Mouse (Mus musculus): ENCODE measurements around the gene Capn8. TPM values are rescaled to one million over a fixed set of nuclear protein-coding genes. Genes with fewer than 3 reads are reported as not detected.

The Capn8 gene
- polyA plus RNA-seq, 1 experiment from 2014 or later = 4.2 TPM

DNA sequence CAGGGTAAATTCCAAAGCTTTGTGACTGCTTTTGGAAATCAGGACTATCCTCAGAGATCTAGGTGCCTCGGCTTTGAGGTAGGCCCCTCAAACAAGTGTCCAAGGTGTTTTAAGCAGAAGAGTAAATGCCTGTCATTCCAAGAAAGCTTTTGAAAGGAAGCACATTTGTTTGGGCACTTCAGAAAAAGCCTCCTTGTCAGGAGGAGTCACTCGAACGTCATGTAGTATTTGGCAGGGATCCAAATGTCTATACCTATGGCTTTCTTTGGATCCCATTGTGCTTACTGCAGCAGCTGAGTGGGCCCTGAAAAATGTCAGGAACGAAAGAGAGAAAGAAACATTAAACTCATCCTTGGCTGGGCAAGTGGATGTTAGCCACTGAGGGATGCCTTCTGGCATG, 27.6 kb downstream of the Capn8 start:
- Histone ChIP-seq H3K27ac (ENCODE audit: low read length) (no peak overlapping the region), H3K4me3 (ENCODE audit: low read length) (no peak overlapping the region), H3K9ac (ENCODE audit: low read depth, low read length) (no peak overlapping the region), H3K9me3 (ENCODE audit: control insufficient read depth, low read length) (no peaks in the 10 kb centered on the region), H3K4me2 (ENCODE audit: low read depth, low read length) (no peak overlapping the region), H3K4me1 (ENCODE audit: control insufficient read depth, insufficient read depth, low read length) (no peaks in the 10 kb centered on the region; the same call in 1 of the 2 replicates), H3K36me3 (ENCODE audit: control insufficient read depth, insufficient read depth, low read length) (no peaks in the 10 kb centered on the region), H3K27me3 (replicated peaks; ENCODE audit: control insufficient read depth, insufficient read depth, low read length) (no peaks in the 10 kb centered on the region)
- no peak for ATAC-seq
- WGBS = 33% methylated on average over 4 of the region's 4 CpGs

DNA sequence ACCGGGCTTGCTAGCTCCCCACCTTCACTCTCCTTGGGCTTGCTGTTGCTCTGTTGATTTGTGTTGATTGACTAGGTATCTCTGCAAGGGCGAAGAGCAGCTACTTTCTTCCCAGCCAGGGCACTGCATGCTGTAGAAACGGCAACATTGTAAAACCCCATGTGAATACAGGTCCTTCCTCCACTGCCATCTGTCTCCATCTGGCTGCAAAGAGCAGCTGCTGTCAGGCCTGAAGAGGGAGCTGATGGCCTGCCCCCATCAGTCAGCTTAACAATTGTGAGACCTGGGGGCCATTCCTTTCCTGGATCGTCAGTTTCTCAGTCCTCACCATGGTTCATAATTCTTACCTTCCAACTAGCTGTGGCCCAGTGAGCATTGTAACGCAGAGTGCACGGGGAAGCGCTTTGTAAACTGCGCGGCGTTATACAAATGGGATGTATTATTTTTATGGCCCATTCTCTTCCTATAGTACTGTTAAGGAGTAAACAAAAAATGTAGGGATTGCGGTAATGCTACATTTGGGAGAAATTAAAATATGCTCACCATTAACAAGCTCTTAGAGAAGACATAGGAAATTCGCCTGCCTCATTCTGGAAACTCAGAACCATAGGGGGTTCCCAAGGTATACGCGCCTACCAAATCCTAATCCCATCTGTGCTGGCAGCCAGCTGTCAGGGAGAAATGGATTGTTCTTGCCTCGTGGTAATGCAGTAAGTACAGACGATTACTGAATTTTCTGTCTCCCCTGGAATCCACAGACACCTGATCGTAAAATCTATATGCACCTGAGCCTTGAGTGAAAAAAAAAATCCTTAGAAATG, 40.7 kb downstream of the Capn8 start:
- H3K9ac ChIP-seq (ENCODE audit: low read depth, low read length) = no peak overlapping the region
- H3K9me3 ChIP-seq (ENCODE audit: control insufficient read depth, low read length) = no peaks in the 10 kb centered on the region
- no peaks in the 10 kb centered on the region for H3K27me3 ChIP-seq (replicated peaks; ENCODE audit: control insufficient read depth, insufficient read depth, low read length)
- H3K4me1 ChIP-seq (ENCODE audit: control insufficient read depth, insufficient read depth, low read length) = no peaks in the 10 kb centered on the region
- no peak for ATAC-seq
- H3K4me3 ChIP-seq (ENCODE audit: low read length) = no peak overlapping the region
- no peak overlapping the region for H3K4me2 ChIP-seq (ENCODE audit: low read depth, low read length)
- no peak overlapping the region for H3K27ac ChIP-seq (ENCODE audit: low read length)
- no peaks in the 10 kb centered on the region for H3K36me3 ChIP-seq (ENCODE audit: control insufficient read depth, insufficient read depth, low read length)
- WGBS = 72% methylated on average over 17 of the region's 17 CpGs

DNA sequence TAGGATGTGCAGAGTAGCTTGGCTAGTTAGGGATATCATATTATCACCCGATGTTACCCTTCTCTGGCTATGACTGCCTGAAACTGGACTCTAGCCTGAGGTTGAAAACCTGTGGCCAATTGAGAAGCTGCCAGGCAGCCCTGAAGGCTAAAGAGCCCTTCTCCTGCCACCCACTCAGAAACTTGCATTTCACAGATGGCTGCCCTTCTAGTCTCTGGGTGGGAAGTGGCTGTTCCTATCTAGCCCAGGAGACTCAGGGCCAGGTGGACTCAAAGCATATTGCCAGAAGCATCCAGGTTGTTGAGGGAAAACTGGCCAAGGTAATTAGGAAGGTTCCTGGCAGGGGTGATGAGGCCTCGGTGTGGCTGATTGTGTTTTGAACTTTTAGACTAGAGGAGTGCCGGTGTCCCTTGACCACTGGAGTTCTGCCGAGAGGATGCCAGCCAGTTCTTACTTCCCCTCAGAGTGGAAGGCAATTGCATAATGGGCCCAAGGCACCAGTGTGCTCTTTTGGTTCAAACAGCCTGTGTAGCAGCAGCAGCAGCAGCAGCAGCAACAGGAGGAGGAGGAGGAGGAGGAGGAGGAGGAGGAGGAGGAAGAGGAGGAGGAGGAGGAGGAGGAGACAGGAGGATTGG, 45.0 kb downstream of the Capn8 start:
- no peak overlapping the region for H3K4me3 ChIP-seq (ENCODE audit: low read length)
- H3K4me2 ChIP-seq (ENCODE audit: low read depth, low read length) = no peak overlapping the region
- no peak overlapping the region for H3K9ac ChIP-seq (ENCODE audit: low read depth, low read length)
- no peak overlapping the region for H3K27ac ChIP-seq (ENCODE audit: low read length)
- no peaks in the 10 kb centered on the region for H3K4me1 ChIP-seq (ENCODE audit: control insufficient read depth, insufficient read depth, low read length)
- no peaks in the 10 kb centered on the region for H3K27me3 ChIP-seq (replicated peaks; ENCODE audit: control insufficient read depth, insufficient read depth, low read length)
- 75% methylated on average over 4 of the region's 4 CpGs for WGBS
- ATAC-seq = no peak
- no peaks in the 10 kb centered on the region for H3K9me3 ChIP-seq (ENCODE audit: control insufficient read depth, low read length)
- H3K36me3 ChIP-seq (ENCODE audit: control insufficient read depth, insufficient read depth, low read length) = no peaks in the 10 kb centered on the region

DNA sequence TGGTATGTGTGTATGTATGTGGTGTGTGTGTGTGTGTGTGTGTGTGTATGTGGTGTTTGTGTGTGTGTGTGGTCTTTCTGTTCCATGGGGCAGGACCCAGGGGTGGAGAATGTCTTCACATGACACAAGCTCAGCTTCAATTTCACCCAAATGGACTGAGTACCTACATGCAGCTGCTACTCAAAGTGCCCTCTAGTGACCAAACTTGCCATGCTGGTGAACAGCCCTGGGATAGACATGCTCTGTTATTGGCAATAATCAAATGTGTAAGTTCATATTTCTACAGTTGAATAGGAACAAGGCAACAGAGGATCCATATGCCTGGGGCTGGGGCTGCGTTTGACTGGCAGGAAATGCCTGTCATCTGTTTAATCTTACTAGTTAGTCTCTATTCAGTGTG, 50.7 kb downstream of the Capn8 start:
- H3K9ac ChIP-seq (ENCODE audit: low read depth, low read length) = no peak overlapping the region
- H3K36me3 ChIP-seq (ENCODE audit: control insufficient read depth, insufficient read depth, low read length) = no peaks in the 10 kb centered on the region
- H3K4me3 ChIP-seq (ENCODE audit: low read length) = no peak overlapping the region
- 66% methylated on average over 1 of the region's 1 CpGs for WGBS
- H3K4me2 ChIP-seq (ENCODE audit: low read depth, low read length) = no peak overlapping the region
- no peak overlapping the region for H3K27ac ChIP-seq (ENCODE audit: low read length)
- no peak for ATAC-seq
- no peaks in the 10 kb centered on the region for H3K27me3 ChIP-seq (replicated peaks; ENCODE audit: control insufficient read depth, insufficient read depth, low read length)
- H3K4me1 ChIP-seq (ENCODE audit: control insufficient read depth, insufficient read depth, low read length) = no peaks in the 10 kb centered on the region
- 0 out of 2 replicates have a peak, but pooled peaks cover 3% of the 10 kb centered on the region for H3K9me3 ChIP-seq (ENCODE audit: control insufficient read depth, low read length)

DNA sequence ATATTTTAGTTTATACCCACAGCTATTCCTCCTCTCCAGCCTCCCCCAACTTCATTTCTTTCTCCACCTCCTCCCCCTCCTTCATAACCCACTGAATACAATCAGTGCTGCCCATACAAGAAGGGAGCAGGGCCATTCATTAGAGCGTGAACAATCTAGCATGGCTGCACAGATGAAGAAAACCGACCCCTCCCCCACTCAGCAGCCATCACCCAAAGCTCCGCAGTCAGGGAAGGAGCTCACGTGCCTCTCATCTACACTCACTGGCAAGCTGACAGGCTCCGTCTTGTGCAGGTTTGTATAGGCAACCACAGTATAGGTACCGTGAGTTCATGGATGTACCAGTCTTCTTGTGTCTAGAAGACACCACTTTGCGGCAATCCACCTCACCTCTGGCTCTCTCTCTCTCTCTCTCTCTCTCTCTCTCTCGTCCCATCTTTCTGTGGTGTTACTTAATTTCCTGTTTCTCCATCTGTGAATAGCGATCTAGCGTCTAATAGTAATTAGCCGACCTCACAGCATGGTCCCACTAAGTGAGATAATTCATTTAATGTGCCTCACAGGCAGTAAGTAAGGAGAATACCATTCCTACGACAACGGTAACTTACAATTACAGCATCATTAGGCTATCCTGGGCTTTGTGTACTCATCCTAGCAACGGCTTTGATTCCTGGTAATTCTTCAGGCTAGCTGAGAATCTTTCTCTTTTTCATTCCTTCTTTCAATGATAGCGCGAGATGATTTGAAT, 53.6 kb downstream of the Capn8 start:
- no peaks in the 10 kb centered on the region for H3K4me1 ChIP-seq (ENCODE audit: control insufficient read depth, insufficient read depth, low read length)
- no peak for ATAC-seq
- 0 out of 2 replicates have a peak, but pooled peaks cover 3% of the 10 kb centered on the region for H3K9me3 ChIP-seq (ENCODE audit: control insufficient read depth, low read length)

DNA sequence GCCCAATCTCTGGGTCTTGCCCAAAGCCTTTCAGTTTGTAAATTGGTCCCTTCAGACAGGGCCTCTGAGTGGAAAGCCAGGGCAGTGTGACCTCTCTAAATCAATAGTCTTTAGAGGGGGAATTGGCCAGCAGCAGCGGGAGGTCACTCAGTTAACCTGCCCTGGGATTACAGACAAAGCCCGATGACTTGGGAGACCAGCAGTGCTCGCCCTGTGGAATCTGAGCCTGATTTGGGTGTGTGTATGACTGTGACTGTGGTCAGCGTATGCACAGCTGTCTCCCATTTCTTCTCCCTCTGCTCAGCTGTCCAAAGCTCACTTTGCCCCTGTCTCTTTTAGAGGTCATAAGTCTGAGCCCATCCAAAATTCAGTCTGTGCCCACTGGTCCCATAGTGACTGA, 55.7 kb downstream of the Capn8 start:
- Histone ChIP-seq H3K36me3 (ENCODE audit: control insufficient read depth, insufficient read depth, low read length) (no peaks in the 10 kb centered on the region), H3K4me3 (ENCODE audit: low read length) (no peak overlapping the region), H3K27me3 (replicated peaks; ENCODE audit: control insufficient read depth, insufficient read depth, low read length) (no peaks in the 10 kb centered on the region), H3K9me3 (ENCODE audit: control insufficient read depth, low read length) (0 out of 2 replicates have a peak, but pooled peaks cover 3% of the 10 kb centered on the region), H3K9ac (ENCODE audit: low read depth, low read length) (no peak overlapping the region), H3K4me2 (ENCODE audit: low read depth, low read length) (no peak overlapping the region), H3K27ac (ENCODE audit: low read length) (no peak overlapping the region), H3K4me1 (ENCODE audit: control insufficient read depth, insufficient read depth, low read length) (no peaks in the 10 kb centered on the region)
- 50% methylated on average over 4 of the region's 4 CpGs for WGBS
- no peak for ATAC-seq

More for the DNA sequence above, 53.6 kb downstream of the Capn8 start:
- WGBS = 79% methylated on average over 16 of the region's 16 CpGs
- Histone ChIP-seq H3K4me2 (ENCODE audit: low read depth, low read length) (no peak overlapping the region), H3K4me3 (ENCODE audit: low read length) (no peak overlapping the region), H3K36me3 (ENCODE audit: control insufficient read depth, insufficient read depth, low read length) (no peaks in the 10 kb centered on the region), H3K27me3 (replicated peaks; ENCODE audit: control insufficient read depth, insufficient read depth, low read length) (no peaks in the 10 kb centered on the region), H3K9ac (ENCODE audit: low read depth, low read length) (no peak overlapping the region), H3K27ac (ENCODE audit: low read length) (no peak overlapping the region)

DNA sequence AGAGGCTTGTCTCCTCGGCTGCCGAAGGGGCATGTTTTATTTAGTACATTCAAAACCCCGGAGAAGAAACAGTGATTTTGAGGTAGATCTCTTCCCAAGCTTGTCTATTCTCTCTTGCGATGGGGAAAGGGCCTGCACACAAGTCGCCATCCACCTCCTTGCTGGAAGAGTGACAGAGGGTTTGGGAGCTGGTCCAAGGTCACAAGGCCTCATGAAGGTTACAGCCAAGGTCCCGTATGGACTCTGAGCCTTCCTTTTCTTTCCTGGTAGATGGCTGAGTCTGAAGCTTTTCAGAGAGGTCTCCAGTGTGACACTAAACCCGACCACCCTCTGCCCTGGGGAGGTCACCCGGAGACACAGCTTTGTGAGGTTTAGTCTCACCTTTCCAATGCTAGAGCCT, 56.4 kb downstream of the Capn8 start:
- H3K27me3 ChIP-seq (replicated peaks; ENCODE audit: control insufficient read depth, insufficient read depth, low read length) = no peaks in the 10 kb centered on the region
- no peak overlapping the region for H3K4me2 ChIP-seq (ENCODE audit: low read depth, low read length)
- H3K27ac ChIP-seq (ENCODE audit: low read length) = no peak overlapping the region
- H3K36me3 ChIP-seq (ENCODE audit: control insufficient read depth, insufficient read depth, low read length) = no peaks in the 10 kb centered on the region
- ATAC-seq = no peak
- H3K4me1 ChIP-seq (ENCODE audit: control insufficient read depth, insufficient read depth, low read length) = no peaks in the 10 kb centered on the region
- 0 out of 2 replicates have a peak, but pooled peaks cover 3% of the 10 kb centered on the region for H3K9me3 ChIP-seq (ENCODE audit: control insufficient read depth, low read length)
- 86% methylated on average over 8 of the region's 8 CpGs for WGBS
- no peak overlapping the region for H3K9ac ChIP-seq (ENCODE audit: low read depth, low read length)
- no peak overlapping the region for H3K4me3 ChIP-seq (ENCODE audit: low read length)

DNA sequence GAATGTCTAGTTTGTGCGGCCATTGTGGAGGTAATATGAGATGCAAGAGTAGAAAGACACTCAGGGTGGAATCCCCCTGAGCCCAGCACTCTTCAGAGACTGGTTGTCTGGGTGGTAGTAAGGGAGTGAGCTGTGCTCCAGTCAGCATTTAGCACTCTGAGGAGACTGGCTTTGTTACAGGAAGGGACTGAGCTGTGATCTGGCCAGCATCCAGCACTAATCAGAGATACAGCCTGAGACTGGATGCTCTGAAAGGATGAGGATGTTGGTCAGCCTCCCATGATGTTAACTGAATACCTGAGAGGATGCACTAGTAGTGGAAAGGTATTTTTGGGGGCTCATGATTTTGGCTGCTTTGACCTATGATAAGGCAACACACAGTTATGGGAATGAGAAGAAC, 61.4 kb downstream of the Capn8 start:
- Histone ChIP-seq H3K27ac (ENCODE audit: low read length) (no peak overlapping the region), H3K27me3 (replicated peaks; ENCODE audit: control insufficient read depth, insufficient read depth, low read length) (no peaks in the 10 kb centered on the region), H3K36me3 (ENCODE audit: control insufficient read depth, insufficient read depth, low read length) (no peaks in the 10 kb centered on the region), H3K4me2 (ENCODE audit: low read depth, low read length) (no peak overlapping the region), H3K4me3 (ENCODE audit: low read length) (no peak overlapping the region), H3K9ac (ENCODE audit: low read depth, low read length) (no peak overlapping the region), H3K9me3 (ENCODE audit: control insufficient read depth, low read length) (no peaks in the 10 kb centered on the region), H3K4me1 (ENCODE audit: control insufficient read depth, insufficient read depth, low read length) (no peaks in the 10 kb centered on the region)
- 66% methylated on average over 1 of the region's 1 CpGs for WGBS
- no peak for ATAC-seq

DNA sequence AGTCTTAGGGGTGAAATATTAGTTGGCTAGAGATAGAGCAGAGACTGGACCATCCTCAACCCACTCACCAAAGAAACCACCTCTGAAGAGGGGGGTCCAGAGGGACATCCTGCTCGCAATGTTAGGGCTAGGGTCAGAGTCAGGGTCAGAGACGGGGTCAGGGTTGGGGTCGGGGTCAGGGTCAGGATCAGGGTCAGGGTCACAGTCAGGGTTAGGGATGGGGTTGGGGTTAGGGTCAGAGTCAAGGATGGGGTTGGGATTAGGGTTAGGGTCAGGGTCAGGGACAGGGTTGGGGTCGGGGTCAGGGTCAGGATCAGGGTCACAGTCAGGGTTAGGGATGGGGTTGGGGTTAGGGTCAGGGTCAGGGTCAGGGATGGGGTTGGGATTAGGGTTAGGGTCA, 64.4 kb downstream of the Capn8 start:
- ATAC-seq = no peak
- no peak overlapping the region for H3K4me3 ChIP-seq (ENCODE audit: low read length)
- no peak overlapping the region for H3K9ac ChIP-seq (ENCODE audit: low read depth, low read length)
- WGBS = 94% methylated on average over 4 of the region's 4 CpGs
- no peaks in the 10 kb centered on the region for H3K9me3 ChIP-seq (ENCODE audit: control insufficient read depth, low read length)
- no peaks in the 10 kb centered on the region for H3K36me3 ChIP-seq (ENCODE audit: control insufficient read depth, insufficient read depth, low read length)
- no peak overlapping the region for H3K4me2 ChIP-seq (ENCODE audit: low read depth, low read length)
- no peaks in the 10 kb centered on the region for H3K4me1 ChIP-seq (ENCODE audit: control insufficient read depth, insufficient read depth, low read length)
- H3K27ac ChIP-seq (ENCODE audit: low read length) = no peak overlapping the region
- no peaks in the 10 kb centered on the region for H3K27me3 ChIP-seq (replicated peaks; ENCODE audit: control insufficient read depth, insufficient read depth, low read length)
